Mouse (Mus musculus): Measurements from ENCODE around the gene Scn8a. TPM values are rescaled to one million over a fixed set of nuclear protein-coding genes. Genes with fewer than 3 reads are reported as not detected.
"Not testable (repeated sequence)": the region's sequence is repeated elsewhere in the genome, so short reads cannot be mapped to it uniquely, and the experiment has no call there.

Scn8a gene
- 1 to 10 TPM in 1 of 2 experiments, under 1 TPM in 1; 0.52 to 2.2 TPM for polyA plus RNA-seq (2017; shearing (Covaris generic))

GRCm38 (mm10) chr15:100869558-100869957 lies at the start of gene Scn8a:
Gene Scn8a, plus strand, starts transcription at chr15:100869858.
- no peak for ATAC-seq

GRCm38 (mm10) chr15:100821824-100822223 lies 47.8 kb upstream of the Scn8a start:
- ATAC-seq = no peak

GRCm38 (mm10) chr15:100822370-100822769 lies 47.3 kb upstream of the Scn8a start:
- ATAC-seq = not testable (repeated sequence)

DNA sequence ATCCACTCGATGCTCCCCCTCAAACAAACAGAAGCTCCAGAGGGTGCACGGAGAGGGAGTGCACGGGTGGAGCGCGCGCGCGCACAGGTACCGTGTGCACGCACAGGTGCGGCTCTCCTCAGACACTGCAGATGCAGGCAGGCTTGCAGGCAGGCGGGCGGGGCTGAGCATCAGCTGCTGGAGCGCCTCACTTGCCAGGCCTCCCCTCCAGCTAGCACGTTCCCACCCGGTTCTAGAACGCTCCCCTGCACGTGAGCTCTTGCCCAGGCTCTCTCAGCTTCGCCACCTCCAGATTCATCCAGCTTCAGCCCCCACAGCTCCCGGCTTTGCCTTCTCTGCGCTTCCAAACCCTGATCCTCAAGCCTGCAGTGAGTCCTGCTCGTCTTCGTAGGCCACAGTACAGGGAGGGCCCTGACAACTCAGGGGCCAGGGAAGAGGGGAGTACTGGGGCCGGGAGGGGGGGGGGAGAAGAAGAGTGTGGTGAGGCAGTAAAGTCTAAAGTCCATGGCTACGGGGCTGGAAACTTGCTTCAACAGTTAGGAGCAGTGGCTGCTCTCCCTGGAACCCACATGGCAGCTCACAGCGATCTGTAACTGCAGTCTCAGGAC lies 44.3 kb upstream of the Scn8a start:
- ATAC-seq = no peak

DNA sequence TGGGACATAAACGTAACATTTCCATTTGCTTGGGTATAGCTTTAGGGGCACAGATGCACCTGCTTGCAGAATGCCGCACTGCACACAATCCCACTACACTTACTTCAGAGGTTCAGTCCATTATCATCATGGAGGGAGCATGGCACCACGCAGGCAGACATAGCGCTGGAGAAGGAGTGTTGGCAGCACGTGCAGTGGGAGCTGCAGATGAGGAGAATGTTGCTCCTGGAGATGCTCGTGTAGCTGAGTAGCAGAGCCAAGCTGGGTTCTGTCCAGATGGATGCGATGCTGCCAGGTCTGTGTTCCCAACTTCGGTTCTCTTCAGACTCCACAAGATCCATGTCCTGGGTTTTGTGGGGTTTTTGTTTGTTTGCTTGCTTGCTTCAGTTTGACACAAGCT lies 43.6 kb upstream of the Scn8a start:
- no peak for ATAC-seq

DNA sequence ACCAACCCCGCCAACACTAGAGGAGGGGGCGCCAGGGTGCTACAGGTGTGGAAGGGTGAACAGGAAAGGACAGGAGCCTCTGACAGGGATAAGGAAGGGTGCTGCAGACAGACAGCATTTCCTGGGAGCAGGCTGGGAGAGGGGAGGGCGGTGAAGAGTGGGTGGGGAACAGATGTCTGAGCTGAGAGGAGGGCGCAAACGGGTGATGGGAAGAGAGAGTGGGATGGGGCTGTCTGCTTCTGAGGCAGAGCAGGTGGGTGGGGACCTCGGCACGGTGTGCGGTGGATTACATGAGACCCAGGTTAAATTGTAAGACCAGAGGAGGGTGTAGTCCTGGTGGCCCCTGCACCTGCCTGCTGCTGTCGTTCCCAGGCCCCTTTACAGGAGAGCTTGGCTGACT lies 39.9 kb upstream of the Scn8a start:
- no peak for ATAC-seq

- ATAC-seq = no peak
Measured at GRCm38 (mm10) chr15:100830682-100831081, 39.0 kb upstream of the Scn8a start.

DNA sequence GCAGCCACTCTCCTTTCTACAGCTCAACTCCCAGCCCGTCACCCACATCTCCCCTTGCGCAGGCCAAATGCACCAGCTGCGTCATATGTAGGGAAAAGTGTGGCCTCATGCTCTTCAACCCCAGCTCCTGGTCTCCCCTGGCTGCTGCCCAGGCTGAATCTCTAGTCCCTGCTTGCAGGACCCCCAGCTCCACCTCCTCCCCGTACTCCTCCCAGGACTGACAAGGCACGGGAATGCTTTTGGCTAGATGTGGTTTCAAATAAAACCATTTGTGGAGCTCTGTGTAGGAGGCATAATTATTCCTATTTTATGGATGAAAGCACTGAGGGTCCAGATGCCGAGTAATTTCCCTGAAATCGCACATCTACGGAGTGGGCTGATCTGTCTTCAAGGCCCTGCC lies 37.5 kb upstream of the Scn8a start:
- ATAC-seq = no peak

- ATAC-seq = no peak
Measured at GRCm38 (mm10) chr15:100832784-100833183, 36.9 kb upstream of the Scn8a start.

GRCm38 (mm10) chr15:100836729-100837128 lies 32.9 kb upstream of the Scn8a start:
- ATAC-seq = no peak

- ATAC-seq = no peak
Measured at GRCm38 (mm10) chr15:100838607-100839207, 31.0 kb upstream of the Scn8a start.

DNA sequence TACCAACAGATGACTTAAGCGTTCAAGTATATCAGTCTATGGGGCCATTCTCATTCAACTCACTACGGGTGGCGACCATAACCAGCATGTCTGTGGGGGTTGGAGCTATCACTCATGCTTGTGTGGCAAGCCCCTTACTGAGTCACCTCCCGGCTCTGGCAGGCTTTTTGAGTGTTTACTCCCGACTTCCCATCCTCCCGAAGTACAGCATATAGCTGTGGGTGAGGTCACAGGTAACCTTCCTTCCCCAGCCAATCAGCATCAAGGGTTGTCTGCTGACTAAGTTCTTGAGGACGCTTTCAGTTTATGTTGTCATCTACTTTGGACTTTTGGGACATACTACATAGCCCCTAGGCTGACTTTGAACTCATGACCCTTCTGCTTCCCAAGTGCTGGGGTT lies 25.3 kb upstream of the Scn8a start:
- no peak for ATAC-seq

DNA sequence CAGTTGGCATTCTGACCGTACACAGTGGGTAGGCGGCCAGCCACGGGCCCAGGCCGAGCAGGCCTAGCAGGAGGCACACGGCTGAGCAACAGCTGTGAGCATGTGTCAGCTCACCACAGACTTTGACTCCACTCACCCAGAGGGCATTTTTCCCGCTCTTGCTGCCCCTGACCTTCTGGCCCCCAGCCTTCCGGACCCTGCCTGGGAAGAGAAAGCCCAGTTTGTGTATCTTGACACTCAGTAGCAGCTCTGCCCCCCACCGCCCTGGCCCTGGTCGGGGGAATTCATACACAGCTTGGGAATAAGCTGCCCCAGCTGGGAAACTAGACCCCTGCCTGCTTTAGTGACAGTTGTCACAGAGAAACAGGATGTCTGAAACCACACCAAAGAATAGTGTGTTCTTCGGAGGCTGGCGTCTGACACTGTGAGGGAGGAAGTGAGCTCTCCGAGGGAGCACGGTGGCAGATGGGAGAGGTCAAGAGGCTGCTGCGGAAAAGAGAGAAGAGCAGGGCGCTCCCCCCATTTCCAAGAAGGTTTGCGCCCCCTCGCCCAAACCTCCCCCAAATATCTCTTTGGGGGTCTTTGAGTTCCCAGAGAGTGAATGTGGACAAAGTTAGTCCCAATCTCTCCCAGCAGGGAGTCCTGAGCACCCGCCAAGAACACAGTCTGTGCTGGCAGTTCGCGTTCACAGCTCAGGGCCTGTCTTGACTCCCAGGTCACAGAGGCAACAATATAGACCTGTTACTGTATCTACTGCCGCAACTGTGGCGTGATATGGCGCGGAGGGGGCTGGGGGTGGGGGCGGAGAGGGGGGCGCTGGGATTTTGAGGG lies 24.4 kb upstream of the Scn8a start:
- ATAC-seq = peak; percentile 98

GRCm38 (mm10) chr15:100847193-100847592 lies 22.5 kb upstream of the Scn8a start:
- ATAC-seq = no peak

GRCm38 (mm10) chr15:100857586-100857985 lies 12.1 kb upstream of the Scn8a start:
- no peak for ATAC-seq

- no peak for ATAC-seq
Measured at GRCm38 (mm10) chr15:100860856-100861255, 8.8 kb upstream of the Scn8a start.

DNA sequence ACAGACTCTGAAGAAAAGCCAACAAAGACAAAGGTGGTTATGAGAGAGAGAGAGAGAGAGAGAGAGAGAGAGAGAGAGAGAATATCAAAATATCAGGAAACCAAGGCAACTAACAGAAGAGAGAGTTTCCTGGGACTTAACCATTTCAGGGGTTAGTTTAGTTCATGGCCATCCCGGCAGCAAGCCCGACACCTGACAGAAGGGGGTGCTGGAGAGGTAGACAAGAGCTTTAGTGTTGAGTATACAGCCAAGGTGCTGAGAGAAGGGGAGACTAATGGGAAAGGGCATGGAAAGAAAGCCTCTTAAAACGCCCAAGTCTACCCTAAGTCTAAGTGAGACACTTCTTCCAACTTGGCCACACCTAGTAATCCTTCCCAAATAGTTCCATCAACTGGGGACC lies 4.1 kb upstream of the Scn8a start:
- no peak for ATAC-seq

GRCm38 (mm10) chr15:100870001-100870774 lies 530 bp downstream of the Scn8a start:
- no peak for ATAC-seq

DNA sequence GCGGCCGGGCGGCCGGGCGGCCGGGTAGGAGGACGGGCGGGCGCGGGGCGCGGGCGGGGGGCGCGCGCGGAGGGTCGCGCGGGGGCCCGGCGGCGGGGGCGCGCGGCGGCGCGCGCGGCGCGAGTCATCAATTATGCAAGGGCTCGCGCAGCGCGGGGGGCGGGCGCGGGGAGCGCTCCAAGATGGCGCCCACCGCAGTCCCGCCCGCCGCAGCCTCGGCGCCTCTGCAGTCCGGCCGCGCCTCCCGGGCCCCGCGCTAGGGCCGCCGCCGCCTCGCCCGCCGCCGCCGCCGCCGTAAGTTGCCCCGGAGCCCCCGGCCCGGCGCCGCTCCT lies 1.1 kb downstream of the Scn8a start:
- ATAC-seq = no peak

- ATAC-seq = no peak
Measured at GRCm38 (mm10) chr15:100871107-100872011, 1.7 kb downstream of the Scn8a start.

DNA sequence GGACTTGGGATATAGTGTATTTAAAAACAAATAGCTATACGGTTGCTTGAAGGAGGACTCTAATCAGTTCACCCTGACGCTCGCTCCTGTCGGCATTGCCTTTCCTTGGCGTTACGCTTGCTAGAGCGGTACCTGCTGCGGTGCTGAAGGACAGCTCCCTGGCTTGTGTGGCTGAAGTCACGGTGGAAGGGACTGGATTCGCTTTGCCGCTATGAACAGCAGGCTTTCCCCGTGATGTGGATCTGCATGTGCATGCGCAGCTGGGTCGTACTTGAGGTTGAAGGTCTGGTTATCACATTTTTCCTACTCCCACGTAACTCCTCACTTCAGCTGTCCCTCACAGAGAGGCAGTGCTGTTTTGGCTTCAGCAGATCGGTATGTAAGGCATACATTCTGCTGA lies 3.5 kb downstream of the Scn8a start:
- no peak for ATAC-seq

- ATAC-seq = no peak
Measured at GRCm38 (mm10) chr15:100879073-100879472, 9.4 kb downstream of the Scn8a start.
